ENCODE assay signal across 13 mouse cellular contexts in genomic region chr16:91223327-91224067, GRCm38 (mm10). TPM values are rescaled to one million over a fixed set of nuclear protein-coding genes. Genes with fewer than 3 reads are reported as not detected.
A peak's percentile ranks its signal among the peaks of the same experiment; 100 is the strongest.
DNase-seq lines count a peak whose midpoint lies in the region; ATAC-seq and TF ChIP-seq lines count a peak whose summit lies in the region.
"Had no signal": no experiment of that assay in that cellular context is flagged by ENCODE, and none has a peak within 500 bp of the region (broad histone marks: within the 10 kb centered on the region; RNA-seq: fewer than 3 reads in every experiment).

No protein-coding gene starts in this region.

- H3K27me3 ChIP-seq in intestine, embryonic 14.5 days (replicated peaks; ENCODE audit: control insufficient read depth, insufficient read depth, low read length), result peaks cover 100% of the 10 kb centered on the region
- peaks cover 98% of the 10 kb centered on the region for H3K27me3 ChIP-seq in intestine, embryonic 16.5 days (replicated peaks; ENCODE audit: control insufficient read depth, insufficient read depth, low read length)
- peaks cover 99% of the 10 kb centered on the region for H3K27me3 ChIP-seq in forebrain, embryonic 13.5 days
- H3K27me3 ChIP-seq in limb, embryonic 11.5 days (ENCODE audit: control insufficient read depth, insufficient read depth, low read length), result peaks cover 99% of the 10 kb centered on the region
- peaks cover 96% of the 10 kb centered on the region for H3K27me3 ChIP-seq in neural tube, embryonic 15.5 days (replicated peaks)
- peaks cover 95% of the 10 kb centered on the region for H3K27me3 ChIP-seq in lung, postnatal 0 days (replicated peaks; ENCODE audit: insufficient read depth, low read length)

- WGBS in intestine, embryonic 14.5 days, result 3% methylated on average over 35 of the region's 35 CpGs
- 2% methylated on average over 35 of the region's 35 CpGs for WGBS in intestine, embryonic 16.5 days
- WGBS in forebrain, embryonic 13.5 days, result 2% methylated on average over 35 of the region's 35 CpGs
- 1% methylated on average over 35 of the region's 35 CpGs for WGBS in limb, embryonic 11.5 days
- 2% methylated on average over 35 of the region's 35 CpGs for WGBS in neural tube, embryonic 15.5 days
- WGBS in lung, postnatal 0 days, result 4% methylated on average over 34 of the region's 35 CpGs

- no peaks in the 10 kb centered on the region for H3K9me3 ChIP-seq in intestine, embryonic 14.5 days (ENCODE audit: control insufficient read depth, low read length)
- no peaks in the 10 kb centered on the region for H3K9me3 ChIP-seq in intestine, embryonic 16.5 days (ENCODE audit: control insufficient read depth, low read length)
- H3K9me3 ChIP-seq in forebrain, embryonic 13.5 days (replicated peaks), result no peaks in the 10 kb centered on the region
- H3K9me3 ChIP-seq in limb, embryonic 11.5 days (ENCODE audit: control insufficient read depth, low read length), result no peaks in the 10 kb centered on the region
- H3K9me3 ChIP-seq in neural tube, embryonic 15.5 days (replicated peaks), result no peaks in the 10 kb centered on the region
- no peaks in the 10 kb centered on the region for H3K9me3 ChIP-seq in lung, postnatal 0 days (ENCODE audit: low read length)

- TF ChIP-seq CTCF in lung, postnatal 0 days (IDR thresholded peaks at IDR 0.05), result no peak

- no peak for ATAC-seq in intestine, embryonic 14.5 days (replicated peaks; ENCODE audit: low FRiP score, low TSS enrichment, low read depth)
- ATAC-seq in intestine, embryonic 16.5 days, result no peak
- ATAC-seq in forebrain, embryonic 13.5 days, result no peak
- no peak for ATAC-seq in limb, embryonic 11.5 days (ENCODE audit: insufficient number of reproducible peaks, low FRiP score, low TSS enrichment, low read depth)
- ATAC-seq in neural tube, embryonic 15.5 days (ENCODE audit: low FRiP score), result no peak
- ATAC-seq in lung, postnatal 0 days, result no peak

- no peak overlapping the region for H3K27ac ChIP-seq in intestine, embryonic 14.5 days (ENCODE audit: low read depth)
- no peak overlapping the region for H3K27ac ChIP-seq in intestine, embryonic 16.5 days (ENCODE audit: low read length)
- 0 out of 2 replicates have a peak overlapping the region, but pooled peaks have one; percentile 63 for H3K27ac ChIP-seq in forebrain, embryonic 13.5 days
- no peak overlapping the region for H3K27ac ChIP-seq in limb, embryonic 11.5 days (replicated peaks; ENCODE audit: low read depth, low read length)
- H3K27ac ChIP-seq in neural tube, embryonic 15.5 days (replicated peaks), result 0 out of 2 replicates have a peak overlapping the region, but pooled peaks have one; percentile 37
- no peak overlapping the region for H3K27ac ChIP-seq in lung, postnatal 0 days (ENCODE audit: low read length)
- H3K27ac ChIP-seq: liver, embryonic 14.5 days had no signal

- 0 out of 2 replicates have a peak, but pooled peaks cover 11% of the 10 kb centered on the region for H3K4me1 ChIP-seq in intestine, embryonic 14.5 days (replicated peaks; ENCODE audit: control insufficient read depth, insufficient read depth, low read length)
- peaks cover 17% of the 10 kb centered on the region for H3K4me1 ChIP-seq in intestine, embryonic 16.5 days (ENCODE audit: control insufficient read depth, insufficient read depth, low read length)
- peaks cover 89% of the 10 kb centered on the region for H3K4me1 ChIP-seq in forebrain, embryonic 13.5 days
- H3K4me1 ChIP-seq in limb, embryonic 11.5 days (ENCODE audit: control insufficient read depth, insufficient read depth, low read length), result peaks cover 5% of the 10 kb centered on the region; the same call in 1 of the 2 replicates
- peaks cover 42% of the 10 kb centered on the region for H3K4me1 ChIP-seq in neural tube, embryonic 15.5 days
- H3K4me1 ChIP-seq in lung, postnatal 0 days (ENCODE audit: insufficient read depth, low read depth, low read length), result no peaks in the 10 kb centered on the region

- no peak overlapping the region for H3K4me2 ChIP-seq in intestine, embryonic 14.5 days (ENCODE audit: low read length)
- no peak overlapping the region for H3K4me2 ChIP-seq in intestine, embryonic 16.5 days (ENCODE audit: low read depth, low read length)
- H3K4me2 ChIP-seq in forebrain, embryonic 13.5 days, result peak overlapping the region; percentile 66
- H3K4me2 ChIP-seq in limb, embryonic 11.5 days (ENCODE audit: low read depth, severe bottlenecking), result no peak overlapping the region
- peak overlapping the region; percentile 36 for H3K4me2 ChIP-seq in neural tube, embryonic 15.5 days
- no peak overlapping the region for H3K4me2 ChIP-seq in lung, postnatal 0 days (replicated peaks; ENCODE audit: low read depth, low read length)

- H3K4me3 ChIP-seq in intestine, embryonic 14.5 days (ENCODE audit: low read depth, low read length), result no peak overlapping the region
- H3K4me3 ChIP-seq in intestine, embryonic 16.5 days (ENCODE audit: low read length), result no peak overlapping the region
- H3K4me3 ChIP-seq in forebrain, embryonic 13.5 days, result peak overlapping the region; percentile 50
- no peak overlapping the region for H3K4me3 ChIP-seq in limb, embryonic 11.5 days (ENCODE audit: low read depth, low read length)
- peak overlapping the region; percentile 15; the same call in 1 of the 2 replicates for H3K4me3 ChIP-seq in neural tube, embryonic 15.5 days (replicated peaks)
- no peak overlapping the region for H3K4me3 ChIP-seq in lung, postnatal 0 days (ENCODE audit: low read depth, low read length)

- no peak overlapping the region for H3K9ac ChIP-seq in intestine, embryonic 14.5 days (ENCODE audit: low read length)
- H3K9ac ChIP-seq in intestine, embryonic 16.5 days (ENCODE audit: low read depth, low read length), result no peak overlapping the region
- peak overlapping the region; percentile 60; the same call in 1 of the 2 replicates for H3K9ac ChIP-seq in forebrain, embryonic 13.5 days
- H3K9ac ChIP-seq in limb, embryonic 11.5 days (ENCODE audit: low read length), result no peak overlapping the region
- H3K9ac ChIP-seq in neural tube, embryonic 15.5 days (replicated peaks), result no peak overlapping the region
- H3K9ac ChIP-seq in lung, postnatal 0 days (replicated peaks; ENCODE audit: low read depth), result no peak overlapping the region
- H3K9ac ChIP-seq: liver, embryonic 14.5 days had no signal

- TF ChIP-seq EP300 in lung, postnatal 0 days (IDR thresholded peaks at IDR 0.05), result no peak

- H3K36me3 ChIP-seq in intestine, embryonic 14.5 days (ENCODE audit: control insufficient read depth, insufficient read depth, low read length), result no peaks in the 10 kb centered on the region
- H3K36me3 ChIP-seq in intestine, embryonic 16.5 days (ENCODE audit: control insufficient read depth, insufficient read depth, low read length), result no peaks in the 10 kb centered on the region
- no peaks in the 10 kb centered on the region for H3K36me3 ChIP-seq in forebrain, embryonic 13.5 days (ENCODE audit: poor library complexity, severe bottlenecking)
- H3K36me3 ChIP-seq in limb, embryonic 11.5 days (ENCODE audit: control insufficient read depth, insufficient read depth, low read length), result no peaks in the 10 kb centered on the region
- H3K36me3 ChIP-seq in neural tube, embryonic 15.5 days, result no peaks in the 10 kb centered on the region
- no peaks in the 10 kb centered on the region for H3K36me3 ChIP-seq in lung, postnatal 0 days (ENCODE audit: insufficient read depth, low read length)

- peak; percentile 55 for DNase-seq in intestine, embryonic 14.5 days (ENCODE audit: low spot score)
- peak; percentile 52 for DNase-seq in limb, embryonic 11.5 days (ENCODE audit: low spot score)
- no peak for DNase-seq in right cerebral cortex, postnatal 10 days (ENCODE audit: low spot score in 2 of 2)
- DNase-seq in gastrocnemius, adult 8-10 months (ENCODE audit: low spot score in 2 of 2), result no peak
- no peak for DNase-seq in lung, postnatal 0 days (ENCODE audit: low spot score)
- DNase-seq: kidney, adult 18-20 months; right cerebral cortex, adult 18-20 months had no signal

RNA-seq across cellular contexts. Expression of gene Olig2, which starts 1.8 kb away (rescaled TPM):
- polyA plus RNA-seq in intestine, embryonic 14.5 days (2014; fragmentation: Nextera tagmentation; extraction: Ambion mirVana), result not detected in 2 replicates
- polyA plus RNA-seq in intestine, embryonic 16.5 days (2015; fragmentation: Nextera tagmentation; extraction: Ambion mirVana), result not detected in 2 replicates
- 6.3 and 8.4 TPM in 2 replicates for polyA plus RNA-seq in forebrain, embryonic 13.5 days (2015; fragmentation: Nextera tagmentation; extraction: Ambion mirVana)
- not detected in 2 replicates for polyA plus RNA-seq in limb, embryonic 11.5 days (2014; fragmentation: Nextera tagmentation; extraction: Ambion mirVana)
- polyA plus RNA-seq in neural tube, embryonic 15.5 days (2015; fragmentation: Nextera tagmentation; extraction: Ambion mirVana), result 8.5 and 9.9 TPM in 2 replicates
- not detected for total RNA-seq in gastrocnemius, adult 8-10 months (2022)
- polyA plus RNA-seq in lung, postnatal 0 days (2015; fragmentation: Nextera tagmentation; extraction: Ambion mirVana), result not detected in 2 replicates
- polyA plus RNA-seq: gonadal fat pad, adult 2 months; liver, embryonic 14.5 days; testis, adult 2 months had no signal

RNA-seq across cellular contexts. Expression of gene Olig1, which starts 46.1 kb away (rescaled TPM):
- 0.14 TPM in 1 of 2 replicates, not detected in the other for polyA plus RNA-seq in intestine, embryonic 14.5 days (2014; fragmentation: Nextera tagmentation; extraction: Ambion mirVana)
- not detected in 2 replicates for polyA plus RNA-seq in intestine, embryonic 16.5 days (2015; fragmentation: Nextera tagmentation; extraction: Ambion mirVana)
- 7.5 and 8.7 TPM in 2 replicates for polyA plus RNA-seq in forebrain, embryonic 13.5 days (2015; fragmentation: Nextera tagmentation; extraction: Ambion mirVana)
- 0.13 TPM in 1 of 2 replicates, not detected in the other for polyA plus RNA-seq in limb, embryonic 11.5 days (2014; fragmentation: Nextera tagmentation; extraction: Ambion mirVana)
- 77.3 and 86.7 TPM in 2 replicates for polyA plus RNA-seq in neural tube, embryonic 15.5 days (2015; fragmentation: Nextera tagmentation; extraction: Ambion mirVana)
- total RNA-seq in gastrocnemius, adult 8-10 months (2022), result not detected
- not detected in 2 replicates for polyA plus RNA-seq in lung, postnatal 0 days (2015; fragmentation: Nextera tagmentation; extraction: Ambion mirVana)
- polyA plus RNA-seq: liver, embryonic 14.5 days had no signal

Comparison
In these comparisons a context has a peak if more than half of its experiments do, and no peak if none do; other contexts are left out.
1. DNase-seq: peak in intestine, embryonic 14.5 days (single experiment) and limb, embryonic 11.5 days (single experiment); none in right cerebral cortex, postnatal 10 days (0 of 2), gastrocnemius, adult 8-10 months (0 of 2) and lung, postnatal 0 days (single experiment).
2. H3K27ac ChIP-seq: peak in forebrain, embryonic 13.5 days (single experiment) and neural tube, embryonic 15.5 days (single experiment); none in intestine, embryonic 14.5 days (single experiment), intestine, embryonic 16.5 days (single experiment), limb, embryonic 11.5 days (single experiment) and lung, postnatal 0 days (single experiment).
3. H3K4me2 ChIP-seq: peak in forebrain, embryonic 13.5 days (single experiment) and neural tube, embryonic 15.5 days (single experiment); none in intestine, embryonic 14.5 days (single experiment), intestine, embryonic 16.5 days (single experiment), limb, embryonic 11.5 days (single experiment) and lung, postnatal 0 days (single experiment).
4. H3K4me3 ChIP-seq: peak in forebrain, embryonic 13.5 days (single experiment) and neural tube, embryonic 15.5 days (single experiment); none in intestine, embryonic 14.5 days (single experiment), intestine, embryonic 16.5 days (single experiment), limb, embryonic 11.5 days (single experiment) and lung, postnatal 0 days (single experiment).